Mouse (Mus musculus): ENCODE measurements around the gene Ap1g2.

The Ap1g2 gene

DNA sequence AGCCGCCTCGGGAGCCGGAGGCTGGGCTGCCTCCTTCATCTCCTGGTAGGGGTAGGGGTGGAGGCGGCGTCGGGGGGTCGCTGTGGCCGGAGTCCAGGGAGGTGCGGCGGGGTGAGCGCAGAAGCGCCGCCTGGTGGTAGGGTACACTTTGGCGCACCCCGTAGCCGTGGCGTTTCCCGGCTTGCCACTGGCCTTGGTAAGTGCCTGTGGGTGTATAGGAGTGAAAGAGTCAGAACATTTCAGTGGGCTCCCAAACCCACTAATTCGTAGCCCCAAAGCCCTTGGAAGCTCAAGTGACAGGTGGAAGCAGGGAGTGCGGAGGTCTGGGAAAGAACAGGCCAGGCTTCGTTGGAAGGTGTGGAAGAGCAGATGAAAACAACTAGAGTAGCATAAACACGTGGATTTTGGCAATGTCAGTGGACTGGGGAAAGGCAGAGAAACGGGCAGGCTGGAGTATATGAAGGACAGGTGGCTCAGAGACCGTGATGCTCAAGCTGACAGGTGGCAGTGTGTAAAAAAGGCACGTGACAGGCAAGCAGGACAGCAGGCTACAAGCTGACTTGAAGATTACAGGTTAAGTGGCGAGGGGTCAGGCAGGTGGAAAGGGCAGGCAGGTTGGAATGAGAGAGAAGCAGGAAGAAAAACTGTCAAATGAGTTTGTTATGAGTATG lies 7.7 kb upstream of the Ap1g2 start:
- intact Hi-C loops (cut with DNase I): no loop called here

DNA sequence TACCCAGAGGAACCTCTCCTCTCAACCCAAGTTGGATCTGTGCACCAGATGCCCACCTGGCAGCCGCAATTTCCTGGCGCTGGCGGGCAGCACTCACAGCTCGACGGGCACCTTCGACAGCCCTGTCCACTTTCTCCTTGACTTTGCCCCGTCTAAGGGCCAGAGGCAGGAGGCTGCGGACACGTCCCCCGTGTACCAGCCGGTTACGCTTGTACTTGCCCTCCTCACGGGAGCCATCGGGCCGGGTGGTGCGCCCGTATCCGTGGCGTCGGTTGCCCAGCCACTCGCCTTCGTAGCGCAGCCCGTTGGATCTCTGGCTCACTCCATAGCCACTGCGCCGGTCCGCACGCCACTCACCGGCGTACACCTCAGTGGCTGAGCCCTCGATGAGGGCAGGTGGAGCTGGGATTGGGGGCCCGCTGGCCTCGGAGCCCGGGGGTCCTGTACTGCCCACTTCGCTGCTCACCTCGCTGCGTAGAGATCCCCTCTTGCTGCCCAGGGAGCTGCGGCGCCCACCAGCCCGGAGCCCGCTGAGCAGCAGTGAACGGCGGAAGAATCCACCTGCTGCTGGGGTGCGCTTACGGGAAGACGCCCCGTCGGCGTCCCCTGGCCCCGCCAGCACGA lies 7.1 kb upstream of the Ap1g2 start:
- intact Hi-C loops (cut with DNase I): no loop called here

DNA sequence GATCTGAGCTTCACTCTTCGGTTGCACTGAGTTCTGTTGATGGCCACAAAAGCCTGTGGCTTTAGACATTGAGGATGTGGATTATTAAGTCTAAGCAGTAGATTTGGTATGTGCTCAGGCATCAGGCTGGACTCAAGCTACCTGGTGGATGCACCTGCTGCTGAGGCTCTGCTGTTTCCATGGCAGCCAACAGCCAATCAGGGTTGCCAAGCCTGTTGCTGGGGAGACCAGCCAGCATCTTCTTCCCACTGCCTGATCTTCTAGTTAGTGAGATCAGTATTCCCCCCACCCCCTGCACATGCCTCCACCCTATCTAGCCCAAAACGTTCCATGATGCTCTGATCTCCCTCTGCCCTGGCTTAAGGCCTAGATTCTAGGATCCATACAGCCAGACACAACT lies 5.3 kb upstream of the Ap1g2 start:
- intact Hi-C loops (cut with DNase I): no loop called here

DNA sequence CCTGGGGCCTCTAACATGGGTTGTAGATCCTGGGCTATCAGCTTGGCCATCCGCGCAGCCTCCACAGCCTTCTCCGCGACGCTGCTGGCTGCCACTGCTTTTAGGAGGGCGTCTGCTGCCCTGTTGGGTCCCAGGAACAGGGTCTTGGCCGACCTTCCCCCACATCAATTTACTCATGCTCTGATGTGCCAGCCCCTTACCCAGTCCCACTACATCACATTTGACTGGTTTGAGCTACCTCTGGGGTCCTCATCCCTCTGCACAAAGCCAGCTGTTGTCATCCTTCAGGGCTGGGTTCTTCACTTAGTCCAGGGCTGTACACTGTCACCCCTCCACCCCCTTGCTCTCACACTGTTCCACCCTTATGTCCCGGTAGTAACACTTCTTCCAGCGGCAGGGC lies 3.7 kb upstream of the Ap1g2 start:
- intact Hi-C loops (cut with DNase I): no loop called here

DNA sequence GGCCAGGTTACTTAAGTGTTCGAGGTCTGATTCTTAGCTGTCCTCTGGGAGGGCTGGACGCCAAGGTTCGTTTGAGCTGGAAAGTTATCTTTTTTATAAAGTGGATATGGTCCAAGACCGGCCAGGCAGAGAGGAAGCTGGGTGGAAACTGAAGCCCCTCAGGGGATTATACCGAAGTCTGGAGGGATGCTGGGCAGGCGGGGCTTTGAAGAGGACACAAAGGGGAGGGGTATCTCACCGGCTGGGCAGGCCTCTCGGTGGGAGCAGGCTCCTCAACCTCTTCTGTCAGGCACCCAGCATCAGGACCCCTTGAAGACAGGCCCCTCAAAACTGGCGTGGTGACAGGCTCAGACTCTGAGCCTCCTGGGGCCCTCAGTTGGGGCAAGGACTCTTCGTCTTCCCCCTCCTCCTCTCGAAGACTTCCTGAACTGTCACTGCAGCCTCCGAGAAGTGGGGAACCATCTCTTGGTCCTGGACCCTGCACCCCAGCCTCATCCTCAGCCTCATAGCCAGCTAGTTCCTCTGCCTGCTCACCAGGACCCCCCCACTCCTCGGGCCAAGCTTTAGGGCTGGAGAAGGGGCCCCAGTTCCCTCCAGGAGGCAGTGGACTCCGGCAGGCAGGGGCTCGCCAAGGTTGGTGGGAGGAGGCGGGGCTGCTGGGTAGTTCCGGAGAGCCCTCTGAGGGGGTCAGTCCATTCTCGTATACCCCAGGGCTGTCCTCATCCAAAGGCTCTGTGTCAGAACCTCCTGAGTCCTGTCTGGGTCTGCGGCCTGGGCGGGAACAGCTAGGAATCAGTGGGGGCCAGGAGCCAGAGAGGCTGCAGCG lies 2.9 kb upstream of the Ap1g2 start:
- intact Hi-C loops (cut with DNase I): no loop called here

DNA sequence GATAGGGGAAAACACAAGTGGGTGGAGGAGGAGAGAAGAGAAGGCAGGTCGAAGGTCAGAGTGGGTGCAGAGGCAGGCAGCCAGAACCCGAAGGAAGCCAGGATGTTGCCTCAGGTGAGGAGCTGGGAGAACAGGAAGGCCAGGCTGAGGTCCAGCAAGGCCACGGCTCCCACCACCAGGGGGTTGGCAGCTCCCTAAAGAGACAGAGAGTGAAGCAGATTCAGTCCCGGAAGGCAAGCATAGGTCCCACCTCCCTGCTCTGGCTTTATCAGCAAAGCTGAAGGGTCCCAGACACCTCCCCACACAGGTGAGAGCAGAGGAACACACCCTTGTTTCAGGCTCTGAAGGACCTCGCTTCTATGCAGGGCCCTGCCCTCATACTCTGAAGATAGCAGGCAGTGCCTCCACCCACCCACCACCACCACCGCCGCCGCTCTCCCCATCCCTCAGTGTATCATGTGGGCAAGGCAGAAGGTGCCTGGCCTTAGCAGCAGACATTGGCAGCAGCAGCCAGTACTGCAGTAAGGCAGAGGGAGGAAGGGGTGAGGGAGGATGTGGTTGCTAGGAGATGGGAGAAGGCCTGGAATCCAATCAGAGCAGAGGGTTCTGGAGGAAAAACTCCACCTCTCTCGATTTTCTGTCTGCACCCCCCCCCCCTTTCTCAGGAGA lies 1.9 kb upstream of the Ap1g2 start:
- intact Hi-C loops (cut with DNase I): no loop called here

DNA sequence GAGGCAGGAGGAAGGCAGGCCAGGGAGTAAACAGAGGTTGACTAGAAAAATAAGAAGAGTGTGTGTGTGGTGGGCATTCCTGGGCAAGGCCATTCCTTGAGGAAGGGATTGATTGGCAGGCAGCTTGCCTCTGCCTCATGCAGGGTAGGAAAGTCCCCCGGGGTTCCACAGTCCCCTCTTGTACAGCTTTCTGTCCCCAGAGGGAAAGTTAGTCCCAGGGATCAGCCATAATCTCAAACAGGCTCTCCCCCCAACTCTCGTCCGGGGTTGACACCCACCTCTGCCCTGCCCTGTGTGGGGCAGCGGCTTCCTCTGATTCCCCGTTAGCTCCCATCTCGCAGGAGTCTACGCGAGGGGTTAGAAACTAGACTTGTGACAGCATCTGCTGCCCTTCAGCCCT lies 597 bp upstream of the Ap1g2 start:
- intact Hi-C loops (cut with DNase I): no loop called here

DNA sequence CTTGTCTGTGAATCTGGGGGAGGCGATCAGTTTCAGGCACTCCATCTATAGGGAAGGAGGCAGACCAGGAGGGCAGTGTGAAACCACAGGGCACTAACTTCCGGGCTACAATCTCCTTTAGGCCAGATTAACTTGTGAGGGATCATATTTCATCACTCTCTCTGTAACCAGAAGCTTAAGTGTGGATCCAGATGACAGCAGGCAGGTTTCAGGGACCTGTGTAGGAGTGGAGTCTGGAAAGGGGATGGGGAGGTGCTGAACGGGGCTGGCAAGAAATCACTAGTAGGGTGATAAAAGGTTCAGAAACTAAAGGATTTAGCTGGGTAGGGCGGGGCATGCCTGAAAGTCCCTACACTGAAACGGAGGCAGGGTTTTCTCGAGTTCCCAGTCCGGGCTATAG lies 1.0 kb downstream of the Ap1g2 start:
- intact Hi-C loops (cut with DNase I): no loop called here

DNA sequence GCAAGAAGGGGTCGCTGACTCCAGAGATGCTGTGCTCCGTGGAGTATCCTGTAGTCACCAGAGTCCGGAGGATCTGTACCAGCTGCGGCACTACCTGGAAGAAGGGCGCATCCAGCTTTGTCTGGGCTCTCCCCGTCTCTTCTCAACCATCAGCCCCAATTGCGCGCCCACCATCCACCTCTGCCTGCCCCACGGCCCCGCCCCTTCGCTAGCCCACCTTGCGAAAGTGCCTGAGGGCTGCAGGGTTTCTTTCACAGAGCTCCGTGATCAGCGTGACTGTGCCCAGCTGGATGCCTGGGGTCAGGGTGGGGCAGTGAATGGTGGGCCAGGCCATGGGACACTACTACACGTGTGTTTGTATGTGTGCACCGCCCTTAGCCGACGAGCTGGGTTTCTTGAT lies 2.0 kb downstream of the Ap1g2 start:
- intact Hi-C loops (cut with DNase I): no loop called here

DNA sequence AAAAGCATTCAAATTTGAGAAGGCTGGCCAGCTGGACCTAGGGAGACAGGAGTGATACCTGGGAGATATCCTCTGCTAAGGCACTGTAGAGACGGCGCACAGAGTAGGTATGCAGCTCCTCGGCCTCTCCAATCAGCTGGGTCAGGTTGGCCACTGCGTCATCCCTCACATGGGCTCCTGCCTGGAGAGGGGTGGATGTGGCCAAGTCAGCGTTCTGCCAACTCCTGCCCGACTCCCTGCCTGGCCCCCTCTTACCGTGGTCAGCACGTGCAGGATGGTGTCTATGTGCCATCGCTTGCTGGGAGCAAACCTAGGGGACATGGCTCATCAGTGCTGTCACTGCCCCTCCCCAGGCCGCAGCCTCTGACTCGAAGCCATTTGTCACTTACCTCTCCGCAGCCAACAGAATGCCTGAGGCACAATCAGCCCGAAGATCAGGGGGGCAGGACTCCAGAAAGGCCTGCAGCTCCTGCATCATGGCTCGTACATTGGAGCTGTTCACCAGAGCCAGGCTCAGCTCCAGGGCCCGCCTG lies 4.1 kb downstream of the Ap1g2 start:
- intact Hi-C loops (cut with DNase I): loop anchor here (2.0 kb wide), 1 partner anchor 80 kb away; no protein-coding TSS in a partner anchor

DNA sequence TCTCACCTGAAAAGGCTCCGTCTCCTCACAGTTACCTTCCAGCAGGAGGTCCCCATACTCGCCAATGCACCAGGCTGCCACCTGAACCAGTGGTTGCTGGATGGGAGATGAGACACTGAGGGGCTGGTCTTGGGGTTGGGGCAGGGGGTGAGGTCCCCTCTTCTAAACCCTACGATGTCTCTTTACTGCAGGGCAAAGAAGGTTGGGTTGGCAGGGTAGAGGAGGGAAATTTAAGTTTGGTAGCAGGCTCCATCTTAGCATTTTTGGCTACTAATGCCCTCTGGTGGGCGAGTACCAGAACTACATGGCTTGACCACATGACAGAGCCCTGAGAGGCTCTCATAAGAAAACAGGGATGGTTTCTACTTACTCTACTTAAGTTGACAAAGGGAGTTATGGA lies 4.8 kb downstream of the Ap1g2 start:
- intact Hi-C loops (cut with DNase I): no loop called here

DNA sequence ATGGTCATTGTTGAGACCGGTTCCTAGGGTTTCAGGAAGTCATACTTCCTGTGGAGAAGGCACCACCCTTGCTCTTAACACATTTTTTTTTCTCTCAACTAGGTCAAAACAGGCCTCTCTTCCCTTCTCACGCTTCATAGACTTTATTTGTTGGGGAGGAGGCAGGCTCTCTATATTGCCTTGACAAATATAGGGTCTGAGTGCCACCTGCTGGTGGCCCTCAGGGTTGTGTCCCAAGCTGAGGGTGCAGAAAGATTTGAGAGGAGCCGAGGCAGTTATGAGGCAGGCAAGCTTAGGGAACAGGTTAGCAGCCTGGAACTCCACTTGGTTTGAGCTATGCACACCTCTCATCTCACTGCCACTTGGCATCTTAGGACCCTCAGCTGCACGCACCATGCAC lies 8.3 kb downstream of the Ap1g2 start:
- intact Hi-C loops (cut with DNase I): loop anchor here (10.0 kb wide), 1 partner anchor 203 kb away; the partner anchor contains the start of gene Pabpn1

DNA sequence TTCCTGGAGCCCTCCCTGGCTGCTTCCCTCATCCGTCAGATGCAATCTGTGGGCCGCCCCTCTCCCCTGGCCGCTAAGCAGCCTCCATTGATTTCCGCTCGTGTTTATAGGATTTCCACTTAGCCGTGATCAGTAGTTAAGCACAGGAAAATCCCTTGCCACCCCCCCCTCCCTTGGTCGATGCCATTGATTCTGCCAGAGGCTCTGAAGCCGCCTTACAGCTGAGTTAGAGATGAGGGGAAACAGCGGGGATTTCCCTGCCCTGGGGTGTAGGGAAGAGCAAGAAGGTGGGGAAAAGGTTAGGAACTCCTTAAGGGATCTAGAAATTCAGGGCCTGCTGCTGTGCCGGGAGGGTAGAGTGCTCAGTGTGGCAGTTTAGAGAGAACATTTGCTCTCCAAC lies 8.7 kb downstream of the Ap1g2 start:
- intact Hi-C loops (cut with DNase I): loop anchor here (10.0 kb wide), 1 partner anchor 203 kb away; the partner anchor contains the start of gene Pabpn1

DNA sequence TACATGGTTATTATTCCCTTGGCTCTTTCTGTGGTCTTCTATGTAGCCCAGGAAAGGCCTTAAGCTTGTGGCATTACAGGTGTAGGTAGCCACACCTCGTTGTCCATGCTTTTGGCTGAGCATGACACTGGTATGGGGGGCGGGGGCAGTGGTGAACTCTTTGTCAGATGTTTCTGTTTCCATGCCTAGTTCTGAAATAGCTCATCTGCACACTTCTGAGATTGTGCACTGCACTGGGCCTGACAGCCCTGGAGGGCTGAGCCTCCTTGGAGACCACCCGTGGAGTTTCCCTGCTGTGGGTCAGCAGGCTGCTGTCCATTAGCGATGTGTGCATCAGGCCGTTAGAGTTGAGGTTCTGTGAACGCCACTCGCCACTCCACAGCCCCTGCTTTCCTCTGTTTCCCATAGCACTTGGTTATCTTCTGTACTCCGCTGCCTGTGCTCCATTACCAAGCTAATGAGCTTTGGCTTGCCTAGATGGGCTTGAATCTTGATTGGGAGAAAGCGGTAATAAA lies 9.8 kb downstream of the Ap1g2 start:
- intact Hi-C loops (cut with DNase I): loop anchor here (10.0 kb wide), 1 partner anchor 202 kb away; the partner anchor contains the start of gene Pabpn1

DNA sequence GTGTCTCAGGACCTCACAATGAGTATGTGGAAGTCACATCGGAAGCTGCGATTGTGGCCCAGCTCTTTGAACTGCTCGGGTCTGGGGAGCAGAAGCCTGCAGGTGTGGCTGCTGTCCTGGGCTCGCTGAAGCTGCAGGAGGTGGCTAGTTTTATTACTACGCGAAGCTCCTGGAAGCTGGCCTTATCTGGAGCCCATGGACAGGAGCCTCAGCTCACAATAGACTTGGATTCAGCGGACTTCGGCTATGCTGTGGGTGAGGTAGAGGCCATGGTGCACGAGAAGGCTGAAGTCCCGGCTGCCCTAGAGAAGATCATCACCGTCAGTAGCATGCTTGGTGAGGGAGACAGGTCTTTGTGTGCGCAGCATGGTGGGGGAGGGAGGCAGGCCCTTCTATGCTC lies 10.7 kb downstream of the Ap1g2 start:
- intact Hi-C loops (cut with DNase I): loop anchor here (10.0 kb wide), 1 partner anchor 201 kb away; the partner anchor contains the start of gene Pabpn1

DNA sequence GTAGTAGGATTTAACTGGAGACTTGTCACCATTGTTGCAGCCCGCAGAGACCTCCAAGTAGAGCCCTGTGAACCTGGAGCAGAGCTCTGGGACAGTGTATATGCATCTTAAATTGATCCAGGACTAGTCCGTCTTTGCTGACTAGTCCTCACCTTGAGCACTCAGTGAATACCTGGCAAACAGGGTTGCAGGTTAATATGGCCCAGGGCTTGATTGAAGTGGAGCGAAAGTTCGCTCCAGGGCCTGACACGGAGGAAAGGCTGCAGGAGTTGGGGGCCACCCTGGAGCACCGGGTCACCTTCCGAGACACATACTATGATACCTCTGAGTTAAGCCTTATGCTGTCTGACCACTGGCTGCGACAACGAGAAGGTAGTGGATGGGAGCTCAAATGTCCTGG lies 11.1 kb downstream of the Ap1g2 start:
- intact Hi-C loops (cut with DNase I): loop anchor here (10.0 kb wide), 1 partner anchor 200 kb away; the partner anchor contains the start of gene Pabpn1

DNA sequence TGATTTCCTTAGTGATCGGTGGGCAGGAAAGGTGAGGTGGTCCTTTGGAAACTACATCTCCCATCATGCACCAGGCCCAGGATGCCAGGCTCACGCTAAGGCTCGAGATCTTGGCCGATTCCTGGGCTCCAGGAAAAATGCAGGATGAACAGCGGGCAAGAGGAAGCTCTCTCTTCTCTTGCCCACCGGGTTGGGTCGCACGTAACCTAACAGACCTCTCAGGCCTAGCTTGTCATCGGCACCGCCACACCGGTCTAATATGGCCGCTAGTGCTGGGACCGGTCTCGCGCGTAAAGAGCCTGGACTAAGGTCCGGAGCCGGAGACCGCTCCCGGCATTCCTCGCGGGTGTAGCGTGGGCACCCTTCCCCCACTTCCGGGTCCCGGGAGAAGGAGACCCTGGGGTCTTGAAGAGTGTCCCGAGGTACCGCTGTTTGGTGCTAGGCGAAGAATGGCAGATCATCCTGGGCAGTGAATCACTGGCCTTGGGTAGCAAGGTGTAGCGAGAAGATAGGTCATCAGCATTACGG lies 11.6 kb downstream of the Ap1g2 start, which contains the start of gene Thtpa:
Gene Thtpa, plus strand, starts transcription at position 81 of the 528 bp plus-strand sequence.
- intact Hi-C loops (cut with DNase I): loop anchor here (10.0 kb wide), 1 partner anchor 200 kb away; the partner anchor contains the start of gene Pabpn1

DNA sequence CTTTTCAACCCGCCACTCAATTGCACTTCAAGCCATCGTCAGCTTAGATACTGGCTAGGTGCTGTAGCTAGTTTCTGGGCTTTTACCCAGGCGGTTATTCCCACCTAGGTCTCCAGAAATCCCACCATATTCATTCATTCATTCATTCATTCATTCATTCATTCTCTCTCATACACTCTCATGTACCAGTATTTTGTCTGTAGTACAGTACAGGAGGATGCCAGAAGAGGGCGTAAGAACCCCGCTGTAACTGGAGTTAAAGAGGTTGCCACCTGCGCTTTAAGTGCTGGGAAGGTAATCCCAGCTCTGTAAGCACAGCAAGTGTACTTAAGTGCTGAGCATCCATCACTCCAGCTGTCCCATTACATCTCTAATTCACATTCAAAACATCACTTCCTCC lies 12.5 kb downstream of the Ap1g2 start:
- intact Hi-C loops (cut with DNase I): loop anchor here (10.0 kb wide), 1 partner anchor 199 kb away; the partner anchor contains the start of gene Pabpn1

DNA sequence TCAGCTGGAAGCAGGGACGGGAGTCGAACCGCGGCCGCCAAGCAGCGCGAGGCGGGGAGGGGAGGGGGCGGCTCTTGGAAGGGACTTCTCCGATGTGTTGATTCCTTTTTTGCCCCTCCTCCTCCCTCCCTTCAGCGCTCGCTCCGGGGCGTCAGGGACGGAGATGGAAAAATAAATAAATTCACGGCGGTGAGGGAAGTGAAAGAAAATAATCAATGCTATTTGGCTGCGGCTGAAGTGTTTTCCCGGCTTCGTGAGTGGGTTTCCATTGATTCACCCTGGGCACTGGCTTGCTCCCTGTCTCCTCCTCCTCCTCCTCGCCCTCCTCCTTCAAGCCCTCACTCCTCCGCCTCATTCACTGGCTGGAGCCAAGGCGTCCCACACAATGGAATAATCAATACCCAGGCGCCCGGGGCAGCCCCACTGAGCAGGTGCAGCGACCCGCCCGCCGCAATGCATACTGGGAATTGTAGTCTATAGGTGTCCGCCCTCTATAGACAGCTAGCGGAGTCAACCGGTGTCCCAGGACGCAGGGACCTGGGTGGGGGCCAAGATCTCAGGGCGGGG lies 14.3 kb downstream of the Ap1g2 start, which contains the start of gene Zfhx2:
Gene Zfhx2, minus strand, starts transcription at position 314 of the 567 bp plus-strand sequence.
- intact Hi-C loops (cut with DNase I): loop anchor here (10.0 kb wide), 1 partner anchor 197 kb away; the partner anchor contains the start of gene Pabpn1
